Mouse (Mus musculus): ENCODE measurements around the gene Vsnl1. TPM values are rescaled to one million over a fixed set of nuclear protein-coding genes. Genes with fewer than 3 reads are reported as not detected.

Vsnl1 gene
- polyA plus RNA-seq, 1 experiment from 2014 or later, result 5.6 TPM

DNA sequence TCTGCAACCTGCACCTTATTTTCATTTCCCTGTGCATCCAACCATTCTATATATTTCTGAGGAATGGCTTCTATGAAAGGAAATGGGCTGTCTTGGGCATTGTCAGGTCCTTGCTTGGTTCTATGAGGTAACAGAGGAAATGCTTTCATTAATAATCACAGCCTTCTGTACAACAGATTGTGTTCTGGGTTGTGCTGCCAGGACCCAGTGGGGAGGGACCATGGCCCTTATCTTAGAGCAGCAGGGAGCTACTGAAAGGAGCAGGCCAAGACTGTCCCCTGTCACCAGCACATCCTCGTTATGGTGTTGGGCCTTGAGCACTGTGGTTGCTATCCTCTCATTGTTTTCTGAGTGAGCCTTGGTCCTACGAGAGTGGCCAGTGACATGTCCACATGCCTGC is 40.9 kb downstream of the Vsnl1 start:
- DNase-seq (ENCODE audit: low spot score) (no peak), ATAC-seq (ENCODE audit: low read depth) (no peak)
- Histone ChIP-seq H3K4me1 (ENCODE audit: control insufficient read depth, insufficient read depth, low read length) (peaks cover 21% of the 10 kb centered on the region), H3K4me2 (ENCODE audit: low read depth, low read length) (no peak overlapping the region), H3K9ac (ENCODE audit: low read depth, low read length) (no peak overlapping the region), H3K27ac (replicated peaks; ENCODE audit: low read depth, low read length) (no peak overlapping the region), H3K4me3 (ENCODE audit: low read depth, low read length) (no peak overlapping the region), H3K27me3 (replicated peaks; ENCODE audit: control insufficient read depth, insufficient read depth, low read length) (no peaks in the 10 kb centered on the region), H3K36me3 (ENCODE audit: control insufficient read depth, insufficient read depth, low read length) (no peaks in the 10 kb centered on the region), H3K9me3 (ENCODE audit: control insufficient read depth, low read length) (no peaks in the 10 kb centered on the region)
- 75% methylated on average over 2 of the region's 2 CpGs for WGBS

- DNase-seq (ENCODE audit: low spot score) (peak; percentile 13), ATAC-seq (ENCODE audit: low read depth) (no peak)
- Histone ChIP-seq H3K27ac (replicated peaks; ENCODE audit: low read depth, low read length) (no peak overlapping the region), H3K4me3 (ENCODE audit: low read depth, low read length) (no peak overlapping the region), H3K36me3 (ENCODE audit: control insufficient read depth, insufficient read depth, low read length) (no peaks in the 10 kb centered on the region), H3K9me3 (ENCODE audit: control insufficient read depth, low read length) (no peaks in the 10 kb centered on the region), H3K27me3 (replicated peaks; ENCODE audit: control insufficient read depth, insufficient read depth, low read length) (no peaks in the 10 kb centered on the region), H3K4me2 (ENCODE audit: low read depth, low read length) (no peak overlapping the region), H3K4me1 (ENCODE audit: control insufficient read depth, insufficient read depth, low read length) (peaks cover 24% of the 10 kb centered on the region), H3K9ac (ENCODE audit: low read depth, low read length) (no peak overlapping the region)
- 16% methylated on average over 1 of the region's 1 CpGs for WGBS
These were observed 43.9 kb downstream of the Vsnl1 start for GRCm38 (mm10) chr12:11392525-11392924.

- Histone ChIP-seq H3K27me3 (replicated peaks; ENCODE audit: control insufficient read depth, insufficient read depth, low read length) (no peaks in the 10 kb centered on the region), H3K4me1 (ENCODE audit: control insufficient read depth, insufficient read depth, low read length) (peaks cover 24% of the 10 kb centered on the region), H3K9ac (ENCODE audit: low read depth, low read length) (no peak overlapping the region), H3K9me3 (ENCODE audit: control insufficient read depth, low read length) (no peaks in the 10 kb centered on the region), H3K27ac (replicated peaks; ENCODE audit: low read depth, low read length) (peak overlapping the region; percentile 54), H3K4me3 (ENCODE audit: low read depth, low read length) (no peak overlapping the region), H3K4me2 (ENCODE audit: low read depth, low read length) (no peak overlapping the region), H3K36me3 (ENCODE audit: control insufficient read depth, insufficient read depth, low read length) (no peaks in the 10 kb centered on the region)
- 27% methylated on average over 7 of the region's 7 CpGs for WGBS
- ATAC-seq (ENCODE audit: low read depth) (peak; percentile 93), DNase-seq (ENCODE audit: low spot score) (peak; percentile 96)
These were observed 45.0 kb downstream of the Vsnl1 start for GRCm38 (mm10) chr12:11391244-11391949.

GRCm38 (mm10) chr12:11389141-11389540 is 47.3 kb downstream of the Vsnl1 start:
- no peak overlapping the region for H3K4me3 ChIP-seq (ENCODE audit: low read depth, low read length)
- DNase-seq (ENCODE audit: low spot score), result no peak
- H3K4me2 ChIP-seq (ENCODE audit: low read depth, low read length), result no peak overlapping the region
- WGBS, result 90% methylated on average over 7 of the region's 7 CpGs
- no peak overlapping the region for H3K9ac ChIP-seq (ENCODE audit: low read depth, low read length)
- H3K36me3 ChIP-seq (ENCODE audit: control insufficient read depth, insufficient read depth, low read length), result no peaks in the 10 kb centered on the region
- H3K27ac ChIP-seq (replicated peaks; ENCODE audit: low read depth, low read length), result no peak overlapping the region
- ATAC-seq (ENCODE audit: low read depth), result no peak
- peaks cover 24% of the 10 kb centered on the region for H3K4me1 ChIP-seq (ENCODE audit: control insufficient read depth, insufficient read depth, low read length)
- no peaks in the 10 kb centered on the region for H3K27me3 ChIP-seq (replicated peaks; ENCODE audit: control insufficient read depth, insufficient read depth, low read length)
- no peaks in the 10 kb centered on the region for H3K9me3 ChIP-seq (ENCODE audit: control insufficient read depth, low read length)

GRCm38 (mm10) chr12:11384754-11385153 is 51.7 kb downstream of the Vsnl1 start:
- H3K4me2 ChIP-seq (ENCODE audit: low read depth, low read length), result no peak overlapping the region
- no peak for DNase-seq (ENCODE audit: low spot score)
- H3K9ac ChIP-seq (ENCODE audit: low read depth, low read length), result no peak overlapping the region
- no peaks in the 10 kb centered on the region for H3K36me3 ChIP-seq (ENCODE audit: control insufficient read depth, insufficient read depth, low read length)
- no peaks in the 10 kb centered on the region for H3K9me3 ChIP-seq (ENCODE audit: control insufficient read depth, low read length)
- 90% methylated on average over 1 of the region's 1 CpGs for WGBS
- no peaks in the 10 kb centered on the region for H3K4me1 ChIP-seq (ENCODE audit: control insufficient read depth, insufficient read depth, low read length)
- no peaks in the 10 kb centered on the region for H3K27me3 ChIP-seq (replicated peaks; ENCODE audit: control insufficient read depth, insufficient read depth, low read length)
- no peak overlapping the region for H3K27ac ChIP-seq (replicated peaks; ENCODE audit: low read depth, low read length)
- H3K4me3 ChIP-seq (ENCODE audit: low read depth, low read length), result no peak overlapping the region
- ATAC-seq (ENCODE audit: low read depth), result no peak

GRCm38 (mm10) chr12:11379396-11379795 is 57.0 kb downstream of the Vsnl1 start:
- H3K36me3 ChIP-seq (ENCODE audit: control insufficient read depth, insufficient read depth, low read length), result no peaks in the 10 kb centered on the region
- DNase-seq (ENCODE audit: low spot score), result no peak
- H3K4me2 ChIP-seq (ENCODE audit: low read depth, low read length), result no peak overlapping the region
- 77% methylated on average over 2 of the region's 2 CpGs for WGBS
- H3K9me3 ChIP-seq (ENCODE audit: control insufficient read depth, low read length), result no peaks in the 10 kb centered on the region
- H3K27me3 ChIP-seq (replicated peaks; ENCODE audit: control insufficient read depth, insufficient read depth, low read length), result no peaks in the 10 kb centered on the region
- H3K27ac ChIP-seq (replicated peaks; ENCODE audit: low read depth, low read length), result no peak overlapping the region
- no peak overlapping the region for H3K9ac ChIP-seq (ENCODE audit: low read depth, low read length)
- no peaks in the 10 kb centered on the region for H3K4me1 ChIP-seq (ENCODE audit: control insufficient read depth, insufficient read depth, low read length)
- no peak overlapping the region for H3K4me3 ChIP-seq (ENCODE audit: low read depth, low read length)
- no peak for ATAC-seq (ENCODE audit: low read depth)

DNA sequence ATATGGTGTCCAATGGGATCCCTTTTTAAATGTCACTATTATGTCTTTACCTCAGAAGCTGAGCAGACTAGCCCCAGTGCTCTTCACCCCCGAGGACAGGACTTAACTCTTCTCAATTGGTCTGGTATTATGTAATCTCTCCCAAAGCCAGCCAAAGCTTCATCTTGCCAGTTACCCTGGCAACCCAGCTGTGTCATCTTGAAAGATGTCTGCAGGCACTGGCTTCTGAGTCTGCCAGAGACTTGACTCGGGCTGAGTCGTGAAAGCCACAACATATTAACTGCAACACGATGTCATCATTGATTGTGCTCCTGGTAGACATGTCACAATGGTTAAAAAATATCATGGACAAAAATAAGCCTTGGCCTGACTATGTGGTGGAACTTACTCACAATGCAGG is 66.4 kb downstream of the Vsnl1 start:
- no peak overlapping the region for H3K4me2 ChIP-seq (ENCODE audit: low read depth, low read length)
- H3K9ac ChIP-seq (ENCODE audit: low read depth, low read length), result no peak overlapping the region
- 42% methylated on average over 4 of the region's 4 CpGs for WGBS
- H3K27ac ChIP-seq (replicated peaks; ENCODE audit: low read depth, low read length), result no peak overlapping the region
- no peak for ATAC-seq (ENCODE audit: low read depth)
- DNase-seq (ENCODE audit: low spot score), result no peak
- H3K36me3 ChIP-seq (ENCODE audit: control insufficient read depth, insufficient read depth, low read length), result no peaks in the 10 kb centered on the region
- H3K4me1 ChIP-seq (ENCODE audit: control insufficient read depth, insufficient read depth, low read length), result no peaks in the 10 kb centered on the region
- H3K4me3 ChIP-seq (ENCODE audit: low read depth, low read length), result no peak overlapping the region
- H3K9me3 ChIP-seq (ENCODE audit: control insufficient read depth, low read length), result no peaks in the 10 kb centered on the region
- H3K27me3 ChIP-seq (replicated peaks; ENCODE audit: control insufficient read depth, insufficient read depth, low read length), result no peaks in the 10 kb centered on the region

GRCm38 (mm10) chr12:11367099-11367765 is 69.2 kb downstream of the Vsnl1 start:
- Histone ChIP-seq H3K27ac (replicated peaks; ENCODE audit: low read depth, low read length) (no peak overlapping the region), H3K27me3 (replicated peaks; ENCODE audit: control insufficient read depth, insufficient read depth, low read length) (no peaks in the 10 kb centered on the region), H3K36me3 (ENCODE audit: control insufficient read depth, insufficient read depth, low read length) (no peaks in the 10 kb centered on the region), H3K4me2 (ENCODE audit: low read depth, low read length) (no peak overlapping the region), H3K4me3 (ENCODE audit: low read depth, low read length) (no peak overlapping the region), H3K9ac (ENCODE audit: low read depth, low read length) (no peak overlapping the region), H3K4me1 (ENCODE audit: control insufficient read depth, insufficient read depth, low read length) (no peaks in the 10 kb centered on the region), H3K9me3 (ENCODE audit: control insufficient read depth, low read length) (no peaks in the 10 kb centered on the region)
- DNase-seq (ENCODE audit: low spot score) (no peak), ATAC-seq (ENCODE audit: low read depth) (no peak)
- 57% methylated on average over 3 of the region's 3 CpGs for WGBS

- Histone ChIP-seq H3K27ac (replicated peaks; ENCODE audit: low read depth, low read length) (no peak overlapping the region), H3K36me3 (ENCODE audit: control insufficient read depth, insufficient read depth, low read length) (no peaks in the 10 kb centered on the region), H3K4me1 (ENCODE audit: control insufficient read depth, insufficient read depth, low read length) (no peaks in the 10 kb centered on the region), H3K4me3 (ENCODE audit: low read depth, low read length) (no peak overlapping the region), H3K9ac (ENCODE audit: low read depth, low read length) (no peak overlapping the region), H3K9me3 (ENCODE audit: control insufficient read depth, low read length) (no peaks in the 10 kb centered on the region), H3K4me2 (ENCODE audit: low read depth, low read length) (no peak overlapping the region), H3K27me3 (replicated peaks; ENCODE audit: control insufficient read depth, insufficient read depth, low read length) (no peaks in the 10 kb centered on the region)
- no peak for ATAC-seq (ENCODE audit: low read depth)
- DNase-seq (ENCODE audit: low spot score), result no peak
- WGBS, result 44% methylated on average over 6 of the region's 6 CpGs
These were observed 71.5 kb downstream of the Vsnl1 start for GRCm38 (mm10) chr12:11364870-11365269.

Data from embryonic facial prominence, embryonic 14.5 days (tissue).